Mouse (Mus musculus): ENCODE measurements around the gene Tmem220. TPM values are rescaled to one million over a fixed set of nuclear protein-coding genes. Genes with fewer than 3 reads are reported as not detected.
A peak's percentile ranks its signal among the peaks of the same experiment; 100 is the strongest.
"Not testable (repeated sequence)": the region's sequence is repeated elsewhere in the genome, so short reads cannot be mapped to it uniquely, and the experiment has no call there.

Gene Tmem220
- total RNA-seq, 2 experiments from 2014 or later: 1.9 to 2.1 TPM

GRCm38 (mm10) chr11:67017801-67018591 lies 7.0 kb upstream of the Tmem220 start:
- ATAC-seq (replicated peaks; ENCODE audit: poor library complexity, severe bottlenecking): no peak; the same call in 1 of the 2 replicates

GRCm38 (mm10) chr11:67019711-67020475 lies 5.1 kb upstream of the Tmem220 start:
- no peak for ATAC-seq (replicated peaks; ENCODE audit: poor library complexity, severe bottlenecking)

GRCm38 (mm10) chr11:67020948-67021347 lies 4.0 kb upstream of the Tmem220 start:
- peak; percentile 36 for ATAC-seq (replicated peaks; ENCODE audit: poor library complexity, severe bottlenecking)

- ATAC-seq (replicated peaks; ENCODE audit: poor library complexity, severe bottlenecking): no peak
These were observed 2.4 kb upstream of the Tmem220 start for GRCm38 (mm10) chr11:67022354-67023115.

GRCm38 (mm10) chr11:67023191-67023590 lies 1.8 kb upstream of the Tmem220 start:
- not testable (repeated sequence) for ATAC-seq (replicated peaks; ENCODE audit: poor library complexity, severe bottlenecking)

GRCm38 (mm10) chr11:67023802-67024340 lies 1.1 kb upstream of the Tmem220 start:
- no peak for ATAC-seq (replicated peaks; ENCODE audit: poor library complexity, severe bottlenecking)

GRCm38 (mm10) chr11:67030904-67031602 lies 6.1 kb downstream of the Tmem220 start:
- peak; percentile 80 for ATAC-seq (replicated peaks; ENCODE audit: poor library complexity, severe bottlenecking)

- no peak for ATAC-seq (replicated peaks; ENCODE audit: poor library complexity, severe bottlenecking)
These were observed 6.6 kb downstream of the Tmem220 start for GRCm38 (mm10) chr11:67031603-67031915.

GRCm38 (mm10) chr11:67034775-67035485 lies 10.0 kb downstream of the Tmem220 start:
- no peak for ATAC-seq (replicated peaks; ENCODE audit: poor library complexity, severe bottlenecking)

GRCm38 (mm10) chr11:67036229-67036628 lies 11.3 kb downstream of the Tmem220 start:
- ATAC-seq (replicated peaks; ENCODE audit: poor library complexity, severe bottlenecking): no peak

- no peak for ATAC-seq (replicated peaks; ENCODE audit: poor library complexity, severe bottlenecking)
These were observed 11.9 kb downstream of the Tmem220 start for GRCm38 (mm10) chr11:67036892-67037291.

- peak; percentile 58; the same call in 1 of the 2 replicates for ATAC-seq (replicated peaks; ENCODE audit: poor library complexity, severe bottlenecking)
These were observed 14.8 kb downstream of the Tmem220 start for GRCm38 (mm10) chr11:67039799-67040198.

- ATAC-seq (replicated peaks; ENCODE audit: poor library complexity, severe bottlenecking): no peak
These were observed 15.5 kb downstream of the Tmem220 start for GRCm38 (mm10) chr11:67040483-67040882.

- no peak for ATAC-seq (replicated peaks; ENCODE audit: poor library complexity, severe bottlenecking)
These were observed 18.1 kb downstream of the Tmem220 start for GRCm38 (mm10) chr11:67043007-67043406.

- ATAC-seq (replicated peaks; ENCODE audit: poor library complexity, severe bottlenecking): no peak
These were observed 20.0 kb downstream of the Tmem220 start for GRCm38 (mm10) chr11:67044959-67045358.

- peak; percentile 86 for ATAC-seq (replicated peaks; ENCODE audit: poor library complexity, severe bottlenecking)
These were observed 22.2 kb downstream of the Tmem220 start for GRCm38 (mm10) chr11:67047199-67047598.

- no peak for ATAC-seq (replicated peaks; ENCODE audit: poor library complexity, severe bottlenecking)
These were observed 23.5 kb downstream of the Tmem220 start for GRCm38 (mm10) chr11:67048496-67048895.

- ATAC-seq (replicated peaks; ENCODE audit: poor library complexity, severe bottlenecking): no peak
These were observed 24.3 kb downstream of the Tmem220 start for GRCm38 (mm10) chr11:67049256-67049655.

GRCm38 (mm10) chr11:67051676-67052320 lies 26.8 kb downstream of the Tmem220 start:
- ATAC-seq (replicated peaks; ENCODE audit: poor library complexity, severe bottlenecking): no peak
